Mouse (Mus musculus): ENCODE results near the gene Gm9732. TPM values are rescaled to one million over a fixed set of nuclear protein-coding genes. Genes with fewer than 3 reads are reported as not detected.
A peak's percentile ranks its signal among the peaks of the same experiment; 100 is the strongest.
"Not testable (repeated sequence)": the region's sequence is repeated elsewhere in the genome, so short reads cannot be mapped to it uniquely, and the experiment has no call there.

Gene Gm9732
- not detected for total RNA-seq (2022)

DNA sequence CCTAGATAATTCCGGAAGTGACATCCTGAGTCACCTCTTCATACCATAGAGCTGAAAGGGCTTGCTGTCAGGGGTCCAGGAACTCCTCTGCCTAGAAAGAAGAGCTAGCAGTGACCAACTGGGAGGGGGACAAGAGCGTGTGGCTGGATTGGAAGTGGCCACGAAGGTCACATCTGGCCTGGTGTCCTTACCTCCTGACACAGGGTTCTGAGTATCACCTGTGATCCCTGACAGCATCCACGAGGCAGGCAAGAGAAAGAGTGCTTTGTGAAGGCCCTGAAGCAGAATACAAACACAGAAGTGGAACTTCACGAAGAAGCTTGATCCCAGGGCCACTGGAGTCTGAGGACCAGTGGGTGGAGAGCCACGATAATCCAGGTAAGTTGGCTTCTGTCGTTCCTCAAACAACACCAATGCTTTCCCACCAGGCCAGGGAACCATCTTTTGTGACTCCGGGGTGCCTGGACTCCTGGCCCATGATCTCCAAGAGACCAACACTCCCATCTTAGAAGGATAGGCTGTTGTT, at the start of gene Gm9732:
TSS of gene Gm9732 (plus strand) at position 51 of the 526 bp plus-strand sequence.
- DNase-seq: peak; percentile 18

DNA sequence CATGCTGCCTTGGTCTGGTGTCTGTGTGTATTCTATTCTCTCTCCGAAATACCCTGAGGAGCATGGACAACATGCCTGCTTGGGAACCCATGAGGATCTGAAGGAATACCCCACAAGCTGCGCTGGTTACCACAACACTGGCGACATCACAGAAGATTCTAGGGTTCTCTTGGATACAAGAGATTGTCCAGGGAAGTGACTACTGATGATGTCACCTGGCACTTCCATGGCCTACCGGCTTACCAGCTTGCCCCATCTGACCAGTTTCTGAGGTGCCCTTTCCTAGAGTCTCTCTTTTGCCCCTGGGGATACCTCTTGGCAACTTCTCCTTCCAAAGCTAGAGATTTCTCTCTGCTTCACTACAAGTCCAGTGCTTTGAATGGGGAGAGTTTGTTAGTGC, 39.6 kb upstream of the Gm9732 start, which contains the start of gene Gm8122:
TSS of gene Gm8122 (minus strand) at position 101 of the 400 bp plus-strand sequence.
- not testable (repeated sequence) for DNase-seq

DNA sequence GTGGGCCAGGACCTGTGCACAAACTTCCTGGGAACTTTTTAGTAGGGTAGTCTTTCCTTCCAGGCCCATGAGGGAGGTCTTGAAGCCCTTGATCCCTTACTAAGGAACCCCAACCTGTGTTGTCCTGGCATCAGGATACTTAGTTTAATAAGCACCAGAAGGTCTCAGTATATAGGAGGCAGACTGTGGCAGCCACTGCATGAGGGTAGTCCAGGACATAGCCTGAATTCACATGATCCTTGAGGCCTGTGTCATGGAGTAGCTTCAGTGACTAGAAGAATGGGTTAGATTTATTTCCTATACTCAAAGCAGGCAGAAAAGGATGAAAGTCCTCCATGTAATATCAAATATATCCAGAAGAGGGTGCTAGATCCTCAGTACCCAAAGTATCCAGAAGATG, 37.1 kb upstream of the Gm9732 start:
- not testable (repeated sequence) for DNase-seq

DNA sequence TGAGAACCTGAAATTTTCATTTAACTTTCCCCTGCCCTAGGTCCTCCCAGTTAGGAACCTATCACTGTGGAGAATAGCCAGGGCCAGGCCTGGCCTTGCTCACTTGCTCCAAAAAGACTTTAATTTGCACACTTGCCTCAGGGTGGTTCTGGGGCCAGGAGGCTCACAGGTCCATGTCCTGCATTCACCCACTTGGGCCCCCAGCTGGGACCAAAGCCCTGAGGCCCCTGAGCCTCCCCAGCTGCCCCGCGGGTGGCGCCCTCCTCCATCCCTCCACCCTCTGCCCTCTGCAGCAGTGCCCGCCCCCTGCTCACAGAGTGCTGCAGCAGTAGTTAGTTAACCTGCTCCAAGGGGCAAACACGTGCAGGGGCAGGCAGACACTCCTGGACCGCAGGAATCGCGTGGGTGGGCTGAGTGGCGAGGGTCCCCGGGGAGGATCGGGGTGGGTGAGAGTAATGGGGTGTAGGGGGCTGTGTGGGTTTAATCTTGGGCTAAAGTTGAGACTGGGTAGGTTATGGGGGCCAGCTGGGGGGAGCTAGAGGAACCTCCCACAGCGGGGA, 25.1 kb upstream of the Gm9732 start:
- DNase-seq: not testable (repeated sequence)

DNA sequence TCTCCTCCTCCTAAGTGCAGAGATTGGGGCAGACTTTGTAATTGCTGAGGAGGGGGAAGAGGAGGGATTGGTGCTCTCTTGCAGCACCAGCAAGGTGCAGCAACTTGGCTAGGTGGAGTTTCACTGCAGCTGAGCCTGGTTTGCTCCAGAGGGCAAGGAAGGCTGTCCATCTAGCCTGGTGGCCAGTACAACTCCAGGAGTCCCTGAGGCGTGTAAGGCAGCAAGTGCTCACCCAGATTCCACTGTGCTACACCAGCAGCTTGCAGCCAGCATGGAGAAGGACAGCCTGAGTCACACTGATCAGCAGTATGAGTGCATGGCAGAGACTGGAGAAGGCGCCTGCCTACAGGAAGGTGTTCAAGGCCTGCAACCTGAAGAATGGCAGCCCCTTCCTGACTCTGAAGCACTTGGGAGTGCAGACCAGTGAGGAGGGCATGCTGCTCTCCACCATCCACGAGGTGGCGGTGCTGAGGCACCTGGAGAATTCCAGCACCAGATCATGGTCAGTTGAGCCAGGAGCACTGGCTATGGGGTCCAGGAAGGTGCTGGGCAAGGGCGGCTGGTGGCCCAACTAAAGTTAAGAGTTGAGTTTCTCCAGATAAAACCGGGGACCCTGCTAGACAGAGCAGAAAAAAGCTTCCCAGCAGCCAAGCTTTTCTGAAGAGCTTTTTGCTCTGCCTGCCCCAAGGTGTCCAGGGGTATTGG, 24.1 kb upstream of the Gm9732 start:
- not testable (repeated sequence) for DNase-seq

DNA sequence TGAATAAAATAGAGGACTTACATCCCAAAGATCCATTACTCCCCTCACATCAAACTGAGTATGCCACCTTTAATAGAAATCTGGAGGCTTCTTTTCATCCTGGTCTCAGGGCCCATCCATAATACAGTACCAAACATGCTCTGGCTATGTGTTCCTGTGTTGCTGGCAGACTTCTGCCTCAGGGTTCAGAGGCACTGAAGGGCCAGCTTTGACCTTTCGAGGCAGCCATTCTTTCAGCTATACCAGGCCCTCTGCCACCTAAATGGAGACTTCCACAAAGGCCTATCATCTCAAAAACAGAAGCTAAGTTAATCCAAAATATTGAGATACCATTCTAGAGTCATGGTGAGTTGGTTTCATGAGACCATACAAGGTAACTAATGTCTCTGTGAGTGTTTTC, 18.3 kb upstream of the Gm9732 start:
- not testable (repeated sequence) for DNase-seq

DNA sequence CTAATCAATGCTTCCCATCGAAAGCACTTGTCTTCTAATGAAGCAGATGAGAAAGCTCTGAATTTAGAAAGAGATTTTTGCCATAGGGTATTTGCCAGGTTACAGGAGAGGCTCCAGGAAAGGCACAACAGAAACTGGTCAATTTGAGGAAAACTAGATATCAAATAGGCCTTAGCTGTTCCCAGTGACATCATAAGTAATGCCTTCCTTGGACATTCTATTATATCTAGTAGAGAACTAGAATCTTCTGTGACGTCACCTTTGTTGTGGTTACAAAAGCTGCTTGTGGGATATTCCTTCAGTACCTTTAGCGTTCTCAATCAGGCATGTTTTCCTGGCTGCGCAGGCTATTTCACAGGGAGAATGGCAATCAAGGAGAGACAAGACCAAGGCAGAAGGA, 16.5 kb upstream of the Gm9732 start, which contains the start of gene Gm8126:
TSS of gene Gm8126 (plus strand) at position 301 of the 400 bp plus-strand sequence.
- DNase-seq: not testable (repeated sequence)

DNA sequence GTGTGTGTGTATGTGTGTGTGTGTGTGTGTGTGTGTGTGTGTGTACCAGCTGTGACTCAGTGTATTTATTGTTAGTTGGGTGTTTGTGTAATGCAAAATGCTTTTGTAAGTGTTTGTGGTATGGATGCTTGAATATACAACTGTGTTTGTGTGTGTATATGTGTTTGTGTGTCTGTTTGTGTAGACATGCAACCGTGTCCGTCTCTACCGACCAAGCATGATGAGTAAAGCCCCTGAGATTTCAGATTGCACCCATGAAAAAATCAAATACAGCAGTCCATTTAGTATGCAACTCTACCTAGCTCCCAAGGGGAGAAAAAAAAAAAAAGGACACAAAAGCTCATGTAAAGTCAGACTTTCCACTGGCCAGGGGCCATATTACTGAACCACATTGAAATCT, 11.4 kb upstream of the Gm9732 start:
- not testable (repeated sequence) for DNase-seq

DNA sequence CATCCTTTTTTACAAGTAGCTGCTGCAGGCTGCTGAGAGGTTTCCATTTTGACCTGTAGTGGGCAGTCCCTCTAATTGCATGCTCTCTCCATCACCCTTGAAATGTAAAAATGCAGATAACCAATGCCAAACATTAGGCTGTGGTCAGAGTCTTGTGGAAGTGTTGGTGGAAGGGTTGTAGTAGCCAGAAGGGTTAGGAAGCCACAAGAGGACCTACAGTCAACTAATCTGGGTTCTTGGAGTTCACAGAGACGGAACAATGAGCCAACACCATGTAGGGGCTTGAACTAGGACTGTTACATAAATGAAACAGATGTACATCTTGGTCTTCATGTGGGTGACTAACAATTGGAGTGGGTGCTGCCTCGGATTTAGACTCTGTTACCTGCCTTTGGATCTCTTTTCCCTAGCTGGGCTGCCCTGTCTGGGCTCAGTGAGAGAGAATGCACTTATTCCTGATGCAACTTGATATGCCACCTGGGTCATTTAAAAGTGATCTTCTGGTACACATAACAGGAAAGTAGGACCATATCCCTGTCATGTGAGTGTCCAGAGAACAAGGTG, 6.2 kb upstream of the Gm9732 start:
- not testable (repeated sequence) for DNase-seq

DNA sequence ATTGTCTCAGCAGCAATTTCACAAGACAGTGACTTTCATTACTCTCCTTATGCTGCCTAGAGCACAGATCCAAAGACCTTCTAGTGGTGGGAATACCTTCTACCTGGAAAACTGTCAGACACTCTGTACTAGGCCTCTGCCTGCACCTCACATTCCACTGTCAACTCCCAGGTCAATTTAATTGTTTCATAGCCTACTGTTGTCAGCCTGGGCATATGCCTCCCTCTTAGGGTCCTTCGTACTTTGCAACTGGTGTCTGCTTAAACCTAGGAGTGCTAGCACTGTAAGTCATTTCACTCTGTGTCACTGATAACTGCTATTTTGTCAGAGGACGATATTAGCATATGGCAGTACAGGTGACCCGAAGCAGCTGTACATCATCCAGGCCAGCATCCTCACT, 5.6 kb upstream of the Gm9732 start:
- not testable (repeated sequence) for DNase-seq

DNA sequence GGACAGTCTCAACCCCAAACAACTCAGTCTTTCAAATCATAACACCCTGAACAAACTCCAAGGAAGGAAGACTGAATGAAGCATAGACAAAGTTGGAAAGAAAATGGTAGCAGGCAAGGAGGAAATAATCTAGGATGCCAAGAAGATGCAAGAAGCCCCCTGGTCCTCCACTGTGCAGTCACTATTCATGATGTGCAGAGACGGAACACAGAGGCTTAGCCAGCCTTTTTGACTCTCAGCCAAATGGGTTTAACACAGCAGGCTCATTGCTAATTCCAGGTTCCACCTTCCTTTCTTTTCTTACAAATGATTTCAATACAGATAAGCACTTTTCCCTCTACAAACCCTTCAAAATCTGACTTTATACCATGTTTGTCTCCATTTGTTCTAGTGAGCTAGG, 1.7 kb upstream of the Gm9732 start:
- not testable (repeated sequence) for DNase-seq

DNA sequence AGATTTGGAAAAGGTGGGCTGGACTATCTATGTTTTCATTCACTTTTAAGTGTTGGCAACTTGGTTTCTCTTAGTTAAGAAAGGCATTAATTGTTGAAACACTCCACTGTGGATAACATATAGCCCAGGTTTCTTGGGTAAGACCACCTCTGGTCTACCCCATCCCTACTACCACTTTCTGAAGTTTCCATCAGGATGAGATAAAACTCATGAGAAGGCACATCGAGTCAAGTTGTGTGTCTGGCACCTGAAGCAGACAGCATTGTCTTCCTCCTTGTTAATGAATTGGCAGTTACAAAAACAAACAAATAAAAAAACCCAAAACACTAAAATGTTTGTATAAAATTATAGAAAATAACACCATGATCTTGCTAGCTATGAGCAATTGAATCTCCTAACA, 916 bp downstream of the Gm9732 start:
- DNase-seq: not testable (repeated sequence)

DNA sequence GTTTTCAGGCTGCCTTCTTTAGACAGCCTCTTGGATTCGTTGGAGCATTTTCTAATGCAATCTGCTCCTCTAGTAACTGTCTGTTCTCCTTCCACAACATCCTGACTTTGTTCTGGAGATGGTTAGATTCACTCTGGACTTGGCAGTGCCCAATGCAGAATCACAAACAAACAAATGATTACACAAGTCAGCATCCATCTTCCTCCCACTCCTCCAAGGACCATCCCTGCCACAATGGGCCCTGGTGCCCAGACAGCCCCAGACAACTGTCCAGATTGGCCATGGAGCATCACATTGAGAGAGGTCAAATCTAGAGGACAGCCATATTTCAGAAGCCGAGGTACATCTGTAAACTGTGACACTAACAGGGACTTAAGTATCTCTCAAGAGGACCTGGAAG, 2.6 kb downstream of the Gm9732 start:
- DNase-seq: not testable (repeated sequence)

DNA sequence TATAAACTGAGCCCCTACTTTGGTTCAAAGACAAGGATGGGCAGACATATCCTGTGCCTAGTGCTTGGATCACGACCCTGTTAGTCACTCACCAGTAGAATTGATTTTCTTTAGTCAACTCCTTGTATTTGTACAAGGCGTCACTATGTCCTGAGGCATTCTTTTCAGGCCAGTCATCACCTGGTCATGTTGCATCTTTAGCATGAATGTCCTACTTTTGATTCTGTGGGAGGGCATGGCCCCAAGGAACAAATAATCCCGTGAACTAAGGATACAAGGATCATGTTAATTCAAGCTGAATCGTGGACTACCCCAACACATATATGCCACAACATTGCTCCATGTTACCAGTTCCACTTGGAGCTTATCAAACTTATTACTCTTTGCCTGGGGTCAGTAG, 3.3 kb downstream of the Gm9732 start:
- not testable (repeated sequence) for DNase-seq

DNA sequence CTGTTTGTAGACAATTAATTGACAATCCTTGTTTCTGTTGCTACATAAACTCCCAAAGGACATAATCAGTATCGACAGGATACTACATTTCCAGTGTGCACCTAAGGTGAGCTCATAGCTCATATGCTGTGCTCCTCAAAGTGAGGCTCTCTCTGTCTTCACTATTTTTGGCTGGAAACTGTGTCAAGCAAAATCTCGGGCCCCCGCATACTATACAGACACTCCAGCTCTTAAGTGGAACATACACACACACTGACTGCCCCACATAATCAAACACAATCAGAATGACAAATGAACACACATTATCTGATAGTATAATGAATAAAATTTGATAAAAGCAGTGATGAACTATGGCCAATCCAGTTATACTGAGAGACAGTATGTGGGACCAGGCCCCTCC, 3.8 kb downstream of the Gm9732 start:
- not testable (repeated sequence) for DNase-seq

DNA sequence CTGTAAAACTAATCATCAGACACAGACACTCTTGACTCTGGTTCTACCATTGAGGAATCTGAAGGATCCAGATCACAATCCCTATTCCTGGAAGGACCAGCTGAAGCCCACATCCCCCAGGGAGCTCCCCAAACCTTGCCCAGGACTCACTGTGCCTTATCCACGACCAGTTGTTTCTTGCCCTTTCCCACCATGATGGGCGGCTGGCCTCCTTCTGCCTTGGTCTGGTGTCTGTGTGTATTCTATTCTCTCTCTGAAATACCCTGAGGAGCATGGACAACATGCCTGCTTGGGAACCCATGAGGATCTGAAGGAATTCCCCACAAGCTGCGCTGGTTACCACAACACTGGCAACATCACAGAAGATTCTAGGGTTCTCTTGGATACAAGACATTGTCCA, 18.7 kb downstream of the Gm9732 start, which contains the start of gene Gm8127:
TSS of gene Gm8127 (minus strand) at position 330 of the 400 bp plus-strand sequence.
- DNase-seq: not testable (repeated sequence)

DNA sequence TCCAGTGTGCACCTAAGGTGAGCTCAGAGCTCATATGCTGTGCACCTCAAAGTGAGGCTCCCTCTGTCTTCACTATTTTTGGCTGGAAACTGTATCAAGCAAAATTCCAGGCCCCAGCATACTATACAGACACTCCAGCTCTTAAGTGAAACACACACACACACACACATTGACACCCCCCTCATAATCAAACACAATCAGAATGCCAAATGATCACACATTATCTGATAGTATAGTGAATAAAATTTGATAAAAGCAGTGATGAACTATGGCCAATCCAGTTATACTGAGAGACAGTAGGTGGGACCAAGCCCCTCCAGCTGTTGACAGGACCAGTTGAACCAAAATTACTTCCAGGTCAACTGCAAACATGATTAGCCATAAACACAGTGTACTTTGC, 44.7 kb downstream of the Gm9732 start:
- DNase-seq: not testable (repeated sequence)

DNA sequence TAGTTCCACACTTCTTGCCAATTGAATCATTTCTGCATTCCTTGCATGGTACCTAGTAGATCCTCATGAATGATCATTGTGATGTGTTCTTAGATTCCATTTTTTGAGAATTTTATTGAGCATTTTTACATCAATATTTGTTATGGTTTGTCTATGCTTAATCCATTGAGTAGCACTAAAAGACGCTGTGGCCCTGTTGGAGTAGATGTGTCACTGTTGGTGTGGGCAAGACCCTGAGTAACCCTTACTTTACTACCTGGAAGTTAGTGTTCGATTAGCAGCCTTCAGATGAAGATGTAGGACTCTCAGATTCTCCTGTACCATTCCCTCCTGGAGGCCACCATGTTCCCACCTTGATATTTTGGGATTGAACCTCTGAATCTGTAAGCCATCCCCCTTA, 53.8 kb downstream of the Gm9732 start:
- not testable (repeated sequence) for DNase-seq

DNA sequence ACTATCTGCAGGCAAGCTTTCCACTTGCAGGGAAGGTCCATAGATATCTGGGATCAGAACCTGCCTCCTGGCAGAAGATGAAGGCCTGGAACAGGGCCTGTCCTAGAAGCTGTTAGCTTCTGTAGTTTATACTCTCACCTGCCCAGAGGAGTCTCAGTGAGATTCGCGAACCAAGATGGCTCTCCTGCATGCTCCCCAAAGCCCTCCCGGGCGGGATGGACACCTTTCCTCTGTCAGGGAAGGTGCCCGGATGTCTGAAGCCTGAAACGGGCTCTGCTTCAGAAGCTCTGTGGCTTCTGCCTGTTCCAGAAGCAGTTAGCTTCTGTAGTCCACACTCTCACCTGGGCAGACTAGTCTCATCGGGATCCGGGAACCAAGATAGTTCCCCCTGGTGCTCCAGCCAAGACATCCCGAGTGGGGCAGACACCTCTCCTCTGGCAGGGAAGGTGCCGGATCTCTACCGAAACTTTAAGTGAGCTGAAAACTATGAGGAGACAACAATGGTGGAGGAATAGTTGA, 56.6 kb downstream of the Gm9732 start:
- not testable (repeated sequence) for DNase-seq

DNA sequence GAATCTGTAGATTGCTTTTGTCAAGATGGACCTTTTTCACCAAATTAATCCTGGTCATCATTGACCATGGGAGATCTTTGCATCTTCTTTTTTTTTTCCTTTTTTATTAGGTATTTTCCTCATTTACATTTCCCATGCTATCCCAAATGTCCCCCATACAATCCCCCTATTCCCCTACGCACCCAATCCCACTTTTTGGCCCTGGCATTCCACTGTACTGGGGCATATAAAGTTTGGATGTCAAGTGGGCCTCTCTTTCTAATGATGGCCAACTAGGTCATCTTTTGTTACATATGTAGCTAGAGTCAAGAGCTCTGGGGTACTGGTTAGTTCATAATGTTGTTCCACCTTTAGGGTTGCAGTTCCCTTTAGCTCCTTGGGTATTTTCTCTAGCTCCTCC, 62.8 kb downstream of the Gm9732 start:
- DNase-seq: not testable (repeated sequence)

DNA sequence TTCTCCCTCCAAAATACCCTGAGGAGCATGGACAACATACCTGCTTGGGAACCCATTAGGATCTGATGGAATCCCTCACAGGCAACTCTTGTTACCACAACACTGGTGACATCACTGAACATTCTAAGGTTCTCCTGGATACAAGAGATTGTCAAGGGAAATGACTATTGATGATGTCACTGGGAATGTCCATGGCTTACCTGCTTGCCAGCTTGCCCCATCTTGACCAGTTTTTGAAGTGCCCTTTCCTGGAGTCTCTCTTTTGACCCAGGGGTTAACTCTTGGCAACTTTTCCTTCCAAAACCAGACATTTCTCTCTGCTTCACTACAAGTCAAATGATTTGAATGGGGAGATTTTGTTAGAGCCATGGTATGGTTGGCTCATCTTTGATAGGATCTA, 72.9 kb downstream of the Gm9732 start, which contains the start of gene 1700001F09Rik:
TSS of gene 1700001F09Rik (minus strand) at position 101 of the 400 bp plus-strand sequence.
- DNase-seq: not testable (repeated sequence)

DNA sequence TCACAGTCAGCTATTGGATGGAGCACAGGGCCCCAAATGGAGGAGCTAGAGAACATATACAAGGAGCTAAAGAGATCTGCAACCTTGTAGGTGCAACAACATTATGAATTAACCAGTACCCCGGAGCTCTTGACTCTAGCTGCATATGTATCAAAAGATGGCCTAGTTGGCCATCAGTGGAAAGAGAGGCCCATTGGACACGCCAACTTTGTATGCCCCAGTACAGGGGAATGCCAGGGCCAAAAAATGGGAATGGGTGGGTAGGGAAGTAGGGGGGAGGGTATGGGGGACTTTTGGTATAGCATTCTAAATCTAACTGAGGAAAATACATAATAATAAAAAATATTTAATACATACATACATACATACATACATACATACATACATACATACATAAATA, 78.1 kb downstream of the Gm9732 start:
- not testable (repeated sequence) for DNase-seq
